Mouse (Mus musculus) C2C12 (cell line): ENCODE results near the gene Mmp24. TPM values are rescaled to one million over a fixed set of nuclear protein-coding genes. Genes with fewer than 3 reads are reported as not detected.

Experiments used
- H3K27me3 ChIP-seq: one replicate; pipeline ENCODE4 v1.6.1; 2011; ENCODE audit not compliant: control insufficient read depth, insufficient read depth, insufficient read length
- H3K36me3 ChIP-seq: one replicate; pipeline ENCODE4 v1.6.1; 2011; ENCODE audit not compliant: control insufficient read depth, insufficient read depth
- H3K4me3 ChIP-seq: one replicate; pipeline ENCODE4 v1.5.1; 2011; ENCODE audit warnings: mild to moderate bottlenecking, control low read depth; ENCODE audit not compliant: poor library complexity, insufficient read depth, severe bottlenecking
- H3K79me2 ChIP-seq: one replicate; pipeline ENCODE4 v1.6.1; 2011; ENCODE audit not compliant: control insufficient read depth, insufficient read depth
- H3K79me3 ChIP-seq: one replicate; pipeline ENCODE4 v1.6.1; 2011; ENCODE audit warnings: low read depth, control low read depth
- H3ac ChIP-seq: one replicate; pipeline ENCODE3; 2011; ENCODE audit warnings: low read depth; ENCODE audit not compliant: control insufficient read depth, insufficient read length
- CEBPB ChIP-seq: IDR thresholded peaks from one replicate; pipeline ENCODE4 v1.6.1; 2011; ENCODE audit warnings: low read depth, mild to moderate bottlenecking, control low read depth, moderate library complexity
- CTCF ChIP-seq: IDR thresholded peaks from one replicate; pipeline ENCODE4 v1.5.1; 2011; ENCODE audit not compliant: control insufficient read depth, insufficient read depth, insufficient read length
- FOSL1 ChIP-seq: IDR thresholded peaks from one replicate; pipeline ENCODE4 v1.8.0; 2011; ENCODE audit warnings: mild to moderate bottlenecking, low read length; ENCODE audit not compliant: poor library complexity, insufficient read depth, severe bottlenecking
- MAX ChIP-seq: IDR thresholded peaks from one replicate; pipeline ENCODE4 v1.6.1; 2011; ENCODE audit warnings: mild to moderate bottlenecking, control low read depth
- MYOD1 ChIP-seq: IDR thresholded peaks from one replicate; pipeline ENCODE4 v1.6.1; 2011; ENCODE audit warnings: low read depth; ENCODE audit not compliant: control insufficient read depth, insufficient read length
- MYOG ChIP-seq: IDR thresholded peaks from one replicate; pipeline ENCODE4 v1.6.1; 2011; ENCODE audit not compliant: control insufficient read depth, insufficient read length; ENCODE audit errors: extremely low read depth
- USF1 ChIP-seq: IDR thresholded peaks from one replicate; pipeline ENCODE4 v1.6.1; 2011; ENCODE audit warnings: low read depth, mild to moderate bottlenecking, control low read depth, moderate library complexity
- polyA plus RNA-seq: library from polyadenylated mRNA; unstranded; fragments of >200 nt; fragmentation: generic; extraction: Trizol; gene quantifications from one replicate; pipeline ENCODE4 v1.2.1, GENCODE M21; 2012; ENCODE audit warnings: missing spikeins

Gene Mmp24
- polyA plus RNA-seq, 1 experiment = 0.04 TPM

GRCm38 (mm10) chr2:155819449-155820251 is 44.5 kb downstream of the Mmp24 start:
- Histone ChIP-seq H3K79me3 (peaks cover 31% of the 10 kb centered on the region), H3K79me2 (peaks cover 60% of the 10 kb centered on the region), H3K36me3 (peaks cover 59% of the 10 kb centered on the region), H3K27me3 (no peaks in the 10 kb centered on the region), H3ac (peak overlapping the region; percentile 26), H3K4me3 (no peak overlapping the region)
- TF ChIP-seq MYOG (no peak), CEBPB (peak; percentile 49), MAX (peak; percentile 45)

GRCm38 (mm10) chr2:155820779-155821178 is 45.6 kb downstream of the Mmp24 start:
- Histone ChIP-seq H3K36me3 (peaks cover 67% of the 10 kb centered on the region), H3K27me3 (no peaks in the 10 kb centered on the region), H3K79me2 (peaks cover 72% of the 10 kb centered on the region), H3K79me3 (peaks cover 41% of the 10 kb centered on the region), H3ac (no peak overlapping the region), H3K4me3 (no peak overlapping the region)
- TF ChIP-seq MYOG = no peak
- TF ChIP-seq USF1 = peak; percentile 7

GRCm38 (mm10) chr2:155823722-155824121 is 48.6 kb downstream of the Mmp24 start:
- Histone ChIP-seq H3K4me3 (no peak overlapping the region), H3K79me2 (peaks cover 67% of the 10 kb centered on the region), H3K79me3 (peaks cover 45% of the 10 kb centered on the region), H3K27me3 (no peaks in the 10 kb centered on the region), H3K36me3 (peaks cover 63% of the 10 kb centered on the region), H3ac (no peak overlapping the region)
- TF ChIP-seq USF1 (no peak), MYOD1 (no peak), CTCF (no peak), MAX (no peak)

GRCm38 (mm10) chr2:155825904-155826629 is 50.9 kb downstream of the Mmp24 start:
- Histone ChIP-seq H3K79me3 (peaks cover 41% of the 10 kb centered on the region), H3ac (peak overlapping the region; percentile 95), H3K27me3 (no peaks in the 10 kb centered on the region), H3K79me2 (peaks cover 56% of the 10 kb centered on the region), H3K36me3 (peaks cover 44% of the 10 kb centered on the region), H3K4me3 (peak overlapping the region; percentile 99)
- TF ChIP-seq CEBPB (no peak), MYOG (no peak), MAX (peak; percentile 22), FOSL1 (no peak), USF1 (no peak), MYOD1 (no peak)

GRCm38 (mm10) chr2:155826630-155827424 is 51.7 kb downstream of the Mmp24 start, which contains the start of gene Eif6:
TSS of gene Eif6 (minus strand) at chr2:155826925.
- no peak for TF ChIP-seq MYOG
- TF ChIP-seq FOSL1 = no peak
- peak; percentile 44 for TF ChIP-seq USF1
- H3ac ChIP-seq = peak within 1 kb of the TSS; percentile 95
- H3K4me3 ChIP-seq = peak within 1 kb of the TSS; percentile 99
- H3K79me2 ChIP-seq = peaks cover 48% of the 10 kb centered on the region
- peaks cover 36% of the 10 kb centered on the region for H3K79me3 ChIP-seq
- no peaks in the 10 kb centered on the region for H3K27me3 ChIP-seq
- H3K36me3 ChIP-seq = peaks cover 37% of the 10 kb centered on the region

DNA sequence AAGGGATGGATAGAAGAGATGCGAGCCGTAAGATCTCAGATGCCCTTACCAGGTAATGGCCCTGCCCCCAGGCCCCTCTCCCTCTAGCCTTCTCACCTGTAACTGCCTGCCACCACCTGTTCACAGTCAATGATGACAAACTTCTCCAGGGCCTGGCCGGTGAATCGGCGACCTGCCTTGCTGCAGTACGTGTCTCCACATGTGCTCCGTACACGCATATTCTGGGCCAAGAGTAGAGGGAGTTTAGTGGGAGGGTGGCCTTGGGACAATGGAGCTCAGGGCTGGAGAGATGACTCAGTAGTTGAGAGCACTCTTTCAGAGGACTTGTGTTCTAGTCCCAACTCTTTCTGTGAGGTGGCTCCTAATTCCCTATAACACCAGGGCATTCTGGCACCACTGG is 55.7 kb downstream of the Mmp24 start:
- Histone ChIP-seq H3K36me3 (no peaks in the 10 kb centered on the region), H3K27me3 (no peaks in the 10 kb centered on the region), H3K79me3 (peaks cover 6% of the 10 kb centered on the region), H3K4me3 (no peak overlapping the region), H3K79me2 (peaks cover 8% of the 10 kb centered on the region), H3ac (no peak overlapping the region)
- no peak for TF ChIP-seq FOSL1
- no peak for TF ChIP-seq USF1
- TF ChIP-seq MAX = no peak
- no peak for TF ChIP-seq MYOG
- TF ChIP-seq CEBPB = no peak
- no peak for TF ChIP-seq MYOD1
- TF ChIP-seq CTCF = no peak
